Mouse (Mus musculus) embryonic stem cell, embryonic (primary cell): ENCODE measurements around the gene Sesn3.

ENCODE experiments used
- CTCF ChIA-PET, 4 experiments: fragments of 300-600 bp in 2 of 4; fragments of 350-600 bp in 2 of 4; sonication (Branson Sonifier 250); formaldehyde crosslinking; loops; one replicate each; lab custom pipeline; 2022; ENCODE audit warnings: inconsistent platforms in 2 of 4; lab: Charles Lee
- POLR2A ChIA-PET, 4 experiments: fragments of 300-600 bp in 2 of 4; fragments of 350-600 bp in 2 of 4; sonication (Branson Sonifier 250); formaldehyde crosslinking; loops; one replicate each; lab custom pipeline; 2022; ENCODE audit warnings: antibody characterized with exemption in 4 of 4, inconsistent platforms in 1 of 4; lab: Charles Lee

Gene Sesn3

GRCm38 (mm10) chr9:14275792-14276480 is 1.1 kb downstream of the Sesn3 start:
- ChIA-PET CTCF (interaction anchor here in 3 of 4 experiments (0.5 to 2.2 kb wide), 14 partner anchors 16 to 1358 kb away, joined by 3 to 7 read pairs (median 3); no protein-coding TSS in a partner anchor), POLR2A (interaction anchor here (0.6 to 4.0 kb wide), 55 partner anchors 9 to 1218 kb away, joined by 3 to 73 read pairs (median 4); partner anchors contain the start of genes Cep57 (in 3 of the 4), Fam76b (in 3 of the 4), Kdm4d (in 3 of the 4) and Cwc15 (in 2 of the 4))

- ChIA-PET CTCF (interaction anchor here in 3 of 4 experiments (0.6 to 2.2 kb wide), 7 partner anchors 22 to 1002 kb away, joined by 3 to 7 read pairs (median 6); no protein-coding TSS in a partner anchor), POLR2A (interaction anchor here in 3 of 4 experiments (0.6 to 4.0 kb wide), 27 partner anchors 10 to 1029 kb away, joined by 3 to 73 read pairs (median 6); partner anchors contain the start of genes Cep57 (in 3 of the 3), Fam76b (in 3 of the 3), 4931406C07Rik (in 1 of the 3) and Cwc15 (in 1 of the 3))
Observed at GRCm38 (mm10) chr9:14276481-14277287, 1.8 kb downstream of the Sesn3 start.

- CTCF ChIA-PET, result interaction anchor here in 1 of 4 experiments (0.6 kb wide), 1 partner anchor 426 kb away, joined by 4 read pairs; no protein-coding TSS in a partner anchor
- POLR2A ChIA-PET, result interaction anchor here in 3 of 4 experiments (0.7 to 4.0 kb wide), 14 partner anchors 9 to 666 kb away, joined by 3 to 73 read pairs (median 16); partner anchors contain the start of genes Cep57 (in 2 of the 3), Fam76b (in 2 of the 3), Cwc15 (in 1 of the 3) and Kdm4d (in 1 of the 3)
Observed at GRCm38 (mm10) chr9:14277365-14277991, 2.6 kb downstream of the Sesn3 start.

GRCm38 (mm10) chr9:14280696-14281095 is 5.8 kb downstream of the Sesn3 start:
- POLR2A ChIA-PET, result no interaction called here
- CTCF ChIA-PET, result no interaction called here

- POLR2A ChIA-PET, result no interaction called here
- CTCF ChIA-PET, result interaction anchor here in 1 of 4 experiments (0.6 kb wide), 1 partner anchor 313 kb away, joined by 3 read pairs; no protein-coding TSS in a partner anchor
Observed at GRCm38 (mm10) chr9:14285036-14285435, 10.2 kb downstream of the Sesn3 start.

GRCm38 (mm10) chr9:14287234-14287633 is 12.4 kb downstream of the Sesn3 start:
- POLR2A ChIA-PET, result interaction anchor here in 2 of 4 experiments (1.4 to 3.7 kb wide), 2 partner anchors 10 to 11 kb away, joined by 6 to 14 read pairs; partner anchors contain the start of gene Sesn3 (in 1 of the 2)
- CTCF ChIA-PET, result no interaction called here

GRCm38 (mm10) chr9:14288500-14288899 is 13.6 kb downstream of the Sesn3 start:
- POLR2A ChIA-PET, result interaction anchor here in 2 of 4 experiments (0.5 to 3.7 kb wide), 2 partner anchors 12 to 96 kb away, joined by 4 to 14 read pairs; partner anchors contain the start of gene Sesn3 (in 1 of the 2)
- CTCF ChIA-PET, result no interaction called here

GRCm38 (mm10) chr9:14293866-14294265 is 19.0 kb downstream of the Sesn3 start:
- ChIA-PET CTCF (no interaction called here), POLR2A (interaction anchor here in 1 of 4 experiments (1.0 kb wide), 1 partner anchor 466 kb away, joined by 3 read pairs; the partner anchor contains the start of gene Fam76b)

GRCm38 (mm10) chr9:14295680-14296440 is 21.0 kb downstream of the Sesn3 start:
- ChIA-PET CTCF (no interaction called here), POLR2A (interaction anchor here in 1 of 4 experiments (0.6 to 2.1 kb wide), 2 partner anchors 21 to 448 kb away, joined by 3 to 5 read pairs; partner anchors contain the start of gene Sesn3)

- POLR2A ChIA-PET, result interaction anchor here in 1 of 4 experiments (2.1 kb wide), 1 partner anchor 22 kb away, joined by 5 read pairs; the partner anchor contains the start of gene Sesn3
- CTCF ChIA-PET, result no interaction called here
Observed at GRCm38 (mm10) chr9:14297204-14297603, 22.3 kb downstream of the Sesn3 start.

GRCm38 (mm10) chr9:14299819-14300218 is 25.0 kb downstream of the Sesn3 start:
- POLR2A ChIA-PET, result interaction anchor here in 1 of 4 experiments (1.0 kb wide), 1 partner anchor 14 kb away, joined by 3 read pairs; no protein-coding TSS in a partner anchor
- CTCF ChIA-PET, result no interaction called here

GRCm38 (mm10) chr9:14300795-14301194 is 25.9 kb downstream of the Sesn3 start:
- CTCF ChIA-PET, result interaction anchor here in 1 of 4 experiments (0.6 kb wide), 1 partner anchor 421 kb away, joined by 5 read pairs; no protein-coding TSS in a partner anchor

GRCm38 (mm10) chr9:14304262-14304968 is 29.5 kb downstream of the Sesn3 start:
- CTCF ChIA-PET, result interaction anchor here in 1 of 4 experiments (0.5 kb wide), 1 partner anchor 400 kb away, joined by 4 read pairs; no protein-coding TSS in a partner anchor
- POLR2A ChIA-PET, result no interaction called here

More at GRCm38 (mm10) chr9:14300795-14301194, 25.9 kb downstream of the Sesn3 start:
- POLR2A ChIA-PET, result interaction anchor here in 1 of 4 experiments (0.6 kb wide), 1 partner anchor 129 kb away, joined by 10 read pairs; no protein-coding TSS in a partner anchor

- POLR2A ChIA-PET, result interaction anchor here in 1 of 4 experiments (2.1 kb wide), 1 partner anchor 31 kb away, joined by 6 read pairs; no protein-coding TSS in a partner anchor
- CTCF ChIA-PET, result no interaction called here
Observed at GRCm38 (mm10) chr9:14307341-14307740, 32.5 kb downstream of the Sesn3 start.

- CTCF ChIA-PET, result no interaction called here
- POLR2A ChIA-PET, result interaction anchor here in 1 of 4 experiments (0.9 kb wide), 1 partner anchor 15 kb away, joined by 3 read pairs; no protein-coding TSS in a partner anchor
Observed at GRCm38 (mm10) chr9:14313968-14314367, 39.1 kb downstream of the Sesn3 start.

- POLR2A ChIA-PET, result no interaction called here
- CTCF ChIA-PET, result no interaction called here
Observed at GRCm38 (mm10) chr9:14314477-14314876, 39.6 kb downstream of the Sesn3 start.
